Mouse (Mus musculus) MEL (cell line): ENCODE results near the gene Nbas. TPM values are rescaled to one million over a fixed set of nuclear protein-coding genes. Genes with fewer than 3 reads are reported as not detected.

ENCODE experiments used
- DNase-seq: peaks from one replicate; pipeline ENCODE4 v3.0.0; 2011; ENCODE audit warnings: low read depth, low spot score
- H3K27ac ChIP-seq: 2 replicates; pipeline ENCODE4 v1.5.1; 2012; ENCODE audit warnings: low read depth, mild to moderate bottlenecking, control low read depth, low read length, moderate library complexity; ENCODE audit not compliant: control insufficient read depth
- H3K27me3 ChIP-seq, 2 experiments: fragments of 150-350 bp in 1 of 2; sonication (generic) in 1 of 2; 2 replicates each; pipeline ENCODE4 v1.6.1; 2012; ENCODE audit warnings: low read length in 2 of 2, mild to moderate bottlenecking in 2 of 2, improper control_type of control experiment in 1 of 2, moderate library complexity in 1 of 2; ENCODE audit not compliant: insufficient read depth in 2 of 2, control insufficient read depth in 1 of 2
- H3K36me3 ChIP-seq, 2 experiments: 2 replicates each; pipeline ENCODE4 v1.6.1; 2012 to 2014; ENCODE audit warnings: low read length in 2 of 2, improper control_type of control experiment in 1 of 2, inconsistent platforms in 1 of 2, mild to moderate bottlenecking in 1 of 2; ENCODE audit not compliant: insufficient read depth in 2 of 2, control insufficient read depth in 1 of 2
- H3K4me1 ChIP-seq, 2 experiments: fragments of 150-350 bp in 1 of 2; sonication (generic) in 1 of 2; 2 replicates each; pipeline ENCODE4 v1.6.1; 2012; ENCODE audit warnings: low read length in 2 of 2, improper control_type of control experiment in 1 of 2, mild to moderate bottlenecking in 1 of 2; ENCODE audit not compliant: insufficient read depth in 2 of 2, control insufficient read depth in 1 of 2
- H3K4me3 ChIP-seq, 2 experiments: fragments of 150-350 bp in 1 of 2; sonication (generic) in 1 of 2; 2 replicates each; pipeline ENCODE4 v1.5.1; 2012; ENCODE audit warnings: low read depth in 2 of 2, low read length in 2 of 2, mild to moderate bottlenecking in 2 of 2, moderate library complexity in 2 of 2, control low read depth in 1 of 2, improper control_type of control experiment in 1 of 2; ENCODE audit not compliant: control insufficient read depth in 1 of 2, insufficient read depth in 1 of 2
- H3K79me2 ChIP-seq: 2 replicates; pipeline ENCODE4 v1.6.1; 2012; ENCODE audit warnings: mild to moderate bottlenecking, low read length, moderate library complexity; ENCODE audit not compliant: control insufficient read depth, poor library complexity, insufficient read depth
- H3K9ac ChIP-seq: 2 replicates; pipeline ENCODE4 v1.6.1; 2012; ENCODE audit warnings: low read depth, mild to moderate bottlenecking, control low read depth, low read length, moderate library complexity; ENCODE audit not compliant: control insufficient read depth, poor library complexity, severe bottlenecking
- H3K9me3 ChIP-seq: fragments of 150-350 bp; sonication (generic); replicated peaks from 2 replicates; pipeline ENCODE4 v1.6.1; 2012; ENCODE audit warnings: mild to moderate bottlenecking, low read length, improper control_type of control experiment, moderate library complexity; ENCODE audit not compliant: insufficient read depth
- BHLHE40 ChIP-seq: IDR thresholded peaks from 2 replicates; pipeline ENCODE4 v1.6.1; 2012; ENCODE audit warnings: low read depth, mild to moderate bottlenecking, inconsistent platforms, low read length, improper control_type of control experiment, borderline replicate concordance
- CHD2 ChIP-seq: IDR thresholded peaks from 2 replicates; pipeline ENCODE4 v1.6.1; 2011; ENCODE audit warnings: low read length, improper control_type of control experiment
- CTCF ChIP-seq, 3 experiments: IDR thresholded peaks in 2 of 3; conservative IDR thresholded peaks in 1 of 3; 2 replicates each; pipeline ENCODE4 v1.5.1; 2011 to 2012; ENCODE audit warnings: low read length in 3 of 3, low read depth in 2 of 3, mild to moderate bottlenecking in 2 of 3, improper control_type of control experiment in 1 of 3, inconsistent platforms in 1 of 3, mixed read lengths in 1 of 3, moderate library complexity in 1 of 3; ENCODE audit not compliant: control insufficient read depth in 1 of 3, insufficient read depth in 1 of 3, poor library complexity in 1 of 3, severe bottlenecking in 1 of 3
- E2F4 ChIP-seq: IDR thresholded peaks from 2 replicates; pipeline ENCODE4 v1.6.1; 2011; ENCODE audit warnings: low read depth, low read length, improper control_type of control experiment, borderline replicate concordance
- EP300 ChIP-seq, 2 experiments: IDR thresholded peaks; 2 replicates each; pipeline ENCODE4 v1.6.1; 2011; ENCODE audit warnings: improper control_type of control experiment in 2 of 2, low read length in 2 of 2, low read depth in 1 of 2, mild to moderate bottlenecking in 1 of 2
- ETS1 ChIP-seq: IDR thresholded peaks from 2 replicates; pipeline ENCODE4 v1.6.1; 2012; ENCODE audit warnings: low read depth, mild to moderate bottlenecking, inconsistent platforms, low read length, improper control_type of control experiment, moderate library complexity
- MAZ ChIP-seq: IDR thresholded peaks from 2 replicates; pipeline ENCODE4 v1.6.1; 2012; ENCODE audit warnings: low read depth, mild to moderate bottlenecking, inconsistent platforms, low read length, improper control_type of control experiment
- MYB ChIP-seq: IDR thresholded peaks from 2 replicates; pipeline ENCODE4 v1.6.1; 2011; ENCODE audit warnings: mild to moderate bottlenecking, low read depth, low read length, improper control_type of control experiment
- MYC ChIP-seq: IDR thresholded peaks from 2 replicates; pipeline ENCODE4 v1.6.1; 2011; ENCODE audit warnings: low read depth, mild to moderate bottlenecking, low read length, improper control_type of control experiment, moderate library complexity
- POLR2A ChIP-seq, 2 experiments: IDR thresholded peaks; 2 replicates each; pipeline ENCODE4 v1.6.1; 2011 to 2012; ENCODE audit warnings: low read length in 2 of 2, mild to moderate bottlenecking in 2 of 2, control low read depth in 1 of 2, improper control_type of control experiment in 1 of 2, low read depth in 1 of 2, moderate library complexity in 1 of 2; ENCODE audit not compliant: control insufficient read depth in 1 of 2, insufficient read depth in 1 of 2, poor library complexity in 1 of 2
- RAD21 ChIP-seq: IDR thresholded peaks from 2 replicates; pipeline ENCODE4 v1.6.1; 2011; ENCODE audit warnings: mild to moderate bottlenecking, low read depth, low read length, improper control_type of control experiment
- SIN3A ChIP-seq: IDR thresholded peaks from 2 replicates; pipeline ENCODE4 v1.6.1; 2012; ENCODE audit warnings: low read length, improper control_type of control experiment, inconsistent platforms
- TBP ChIP-seq: IDR thresholded peaks from 2 replicates; pipeline ENCODE4 v1.8.0; 2011; ENCODE audit warnings: low read depth, low read length, improper control_type of control experiment
- USF1 ChIP-seq: IDR thresholded peaks from 2 replicates; pipeline ENCODE4 v1.6.1; 2014; ENCODE audit warnings: low read depth, mild to moderate bottlenecking, inconsistent platforms, low read length, improper control_type of control experiment, moderate library complexity
- ZC3H11A ChIP-seq: IDR thresholded peaks from 2 replicates; pipeline ENCODE4 v1.6.1; 2012; ENCODE audit warnings: low read depth, mild to moderate bottlenecking, inconsistent platforms, low read length, improper control_type of control experiment
- ZKSCAN1 ChIP-seq: IDR thresholded peaks from 2 replicates; pipeline ENCODE4 v1.6.1; 2012; ENCODE audit warnings: low read depth, mild to moderate bottlenecking, inconsistent platforms, low read length, improper control_type of control experiment, moderate library complexity
- polyA plus RNA-seq, 2 experiments: library from polyadenylated mRNA; stranded (reverse) in 1 of 2; unstranded in 1 of 2; fragments of >175 nt in 1 of 2; fragments of >200 nt in 1 of 2; gene quantifications; 2 replicates each; pipeline versions ENCODE4 v1.2.1 to v1.2.4; 2012; ENCODE audit warnings: low replicate concordance in 2 of 2, low read depth in 1 of 2; ENCODE audit not compliant: insufficient read length in 2 of 2, insufficient read depth in 1 of 2, missing spikeins in 1 of 2
- total RNA-seq: library from RNA; depleted of rRNA; stranded (reverse); fragments of 300-350 nt; gene quantifications from 2 replicates; pipeline ENCODE4 v1.2.3, GENCODE M21; 2012

The Nbas gene
- total and polyA plus RNA-seq, 3 experiments, result 24.2 to 25.7 TPM; not detected in 1

- TF ChIP-seq USF1, result no peak
- no peak for TF ChIP-seq ZKSCAN1
- TF ChIP-seq CTCF (IDR thresholded peaks at IDR 0.05 in 2 of 3, conservative IDR thresholded peaks at IDR 0.05 in 1 of 3; ENCODE audit: control insufficient read depth in 1 of 3, insufficient read depth in 1 of 3, low read depth in 2 of 3, low read length in 3 of 3, poor library complexity in 1 of 3, severe bottlenecking in 1 of 3), result no peak
- no peak for TF ChIP-seq MYC
- no peak for TF ChIP-seq EP300 (IDR thresholded peaks at IDR 0.05; ENCODE audit: low read depth in 1 of 2, low read length in 2 of 2)
- no peak for TF ChIP-seq ZC3H11A
- TF ChIP-seq POLR2A (IDR thresholded peaks at IDR 0.05; ENCODE audit: control insufficient read depth in 1 of 2, insufficient read depth in 1 of 2, low read depth in 1 of 2, low read length in 2 of 2, poor library complexity in 1 of 2), result no peak
- TF ChIP-seq E2F4, result no peak
- TF ChIP-seq MAZ, result no peak
- no peak for TF ChIP-seq TBP
- no peak for TF ChIP-seq BHLHE40
- TF ChIP-seq SIN3A, result no peak
- no peak for TF ChIP-seq ETS1
- no peak for TF ChIP-seq MYB
- TF ChIP-seq CHD2, result no peak
- TF ChIP-seq, all 39 proteins: peak for 0
- no peak for DNase-seq
- H3K9ac ChIP-seq, result no peak overlapping the region
- H3K4me3 ChIP-seq, result no peak overlapping the region
- H3K9me3 ChIP-seq, result no peaks in the 10 kb centered on the region
- H3K79me2 ChIP-seq, result no peaks in the 10 kb centered on the region
- no peak overlapping the region for H3K27ac ChIP-seq
- no peaks in the 10 kb centered on the region for H3K27me3 ChIP-seq
- H3K36me3 ChIP-seq, result peaks cover 0 to 2% of the 10 kb centered on the region in 2 experiments; a peak in 1 of 4 replicates
- no peaks in the 10 kb centered on the region for H3K4me1 ChIP-seq
Measured at GRCm38 (mm10) chr12:13430219-13430618, 161.3 kb downstream of the Nbas start.

- Histone ChIP-seq H3K27me3 (no peaks in the 10 kb centered on the region), H3K4me3 (no peak overlapping the region), H3K36me3 (peaks cover 0 to 3% of the 10 kb centered on the region in 2 experiments; a peak in 3 of 4 replicates), H3K9me3 (no peaks in the 10 kb centered on the region), H3K9ac (no peak overlapping the region), H3K79me2 (no peaks in the 10 kb centered on the region), H3K27ac (no peak overlapping the region)
- DNase-seq, result no peak
- TF ChIP-seq EP300 (IDR thresholded peaks at IDR 0.05; ENCODE audit: low read depth in 1 of 2, low read length in 2 of 2) (no peak), CTCF (IDR thresholded peaks at IDR 0.05 in 2 of 3, conservative IDR thresholded peaks at IDR 0.05 in 1 of 3; ENCODE audit: control insufficient read depth in 1 of 3, insufficient read depth in 1 of 3, low read depth in 2 of 3, low read length in 3 of 3, poor library complexity in 1 of 3, severe bottlenecking in 1 of 3) (no peak), RAD21 (no peak), E2F4 (no peak)
- TF ChIP-seq, all 39 proteins: peak for 0
- peaks cover 0 to 2% of the 10 kb centered on the region in 2 experiments; a peak in 1 of 4 replicates for H3K4me1 ChIP-seq
Measured at GRCm38 (mm10) chr12:13444653-13445431, 175.9 kb downstream of the Nbas start.
